Mouse (Mus musculus): Measurements from ENCODE around the gene Lgals7. TPM values are rescaled to one million over a fixed set of nuclear protein-coding genes. Genes with fewer than 3 reads are reported as not detected.

The Lgals7 gene
- total RNA-seq, 1 experiment, result 0.89 TPM

DNA sequence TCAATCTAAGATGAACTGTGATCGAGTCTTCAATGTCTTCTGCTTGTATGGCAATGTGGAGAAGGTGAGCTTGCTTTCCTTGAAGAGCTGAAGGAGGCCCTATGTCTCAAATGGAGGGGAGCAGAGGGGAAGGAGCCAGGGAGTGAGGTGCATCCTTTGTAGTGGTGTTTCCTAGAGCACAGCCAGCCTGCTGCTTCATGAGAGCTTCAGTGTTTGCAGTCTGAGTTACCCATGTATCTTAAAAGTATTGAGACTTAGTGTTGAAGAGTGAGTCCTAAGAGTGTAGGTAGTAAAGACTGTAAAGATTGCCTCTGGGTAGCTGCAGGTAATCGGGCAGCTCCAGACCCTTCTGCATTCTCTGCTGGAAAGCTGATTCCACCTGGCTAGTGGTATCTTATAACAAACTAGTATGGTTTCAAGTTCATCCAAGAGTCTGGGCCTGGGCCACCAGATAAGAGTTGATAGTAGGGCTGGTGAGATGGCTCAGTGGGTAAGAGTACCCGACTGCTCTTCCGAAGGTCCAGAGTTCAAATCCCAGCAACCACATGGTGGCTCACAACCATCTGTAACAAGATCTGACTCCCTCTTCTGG, 44.7 kb upstream of the Lgals7 start:
- Histone ChIP-seq H3K27ac (ENCODE audit: insufficient read depth, low read depth, low read length, poor library complexity, severe bottlenecking) (no peak overlapping the region), H3K4me3 (ENCODE audit: insufficient read depth in 1 of 2, low read depth in 1 of 2, low read length in 2 of 2, poor library complexity in 1 of 2, severe bottlenecking in 1 of 2) (no peak overlapping the region), H3K4me1 (ENCODE audit: control insufficient read depth in 2 of 2, insufficient read depth in 2 of 2, low read length in 2 of 2, poor library complexity in 1 of 2) (peaks cover 0 to 33% of the 10 kb centered on the region in 2 experiments; a peak in 3 of 4 replicates), H3K9ac (ENCODE audit: insufficient read depth, low read depth, low read length, poor library complexity, severe bottlenecking) (no peak overlapping the region), H3K36me3 (ENCODE audit: control insufficient read depth, insufficient read depth, low read length, poor library complexity, severe bottlenecking) (peaks cover 83% of the 10 kb centered on the region), H3K9me3 (ENCODE audit: control insufficient read depth, insufficient read depth, low read depth, low read length) (no peaks in the 10 kb centered on the region)
- DNase-seq (ENCODE audit: low read depth, low spot score), result no peak
- TF ChIP-seq ZC3H11A (IDR thresholded peaks at IDR 0.05; ENCODE audit: borderline replicate concordance, low read depth, low read length) (no peak), ZNF384 (IDR thresholded peaks at IDR 0.05; ENCODE audit: low read depth, low read length) (no peak), MAFK (IDR thresholded peaks at IDR 0.05; ENCODE audit: insufficient read depth, low read depth, low read length) (no peak), CHD2 (IDR thresholded peaks at IDR 0.05; ENCODE audit: low read depth, low read length) (no peak), HCFC1 (IDR thresholded peaks at IDR 0.05; ENCODE audit: borderline replicate concordance, insufficient read depth, low read length) (no peak)
- in situ Hi-C loops (cut with MboI; ENCODE audit: low sequenced_read_pairs in 2 of 2, unreplicated experiment in 2 of 2), result no loop called here

GRCm38 (mm10) chr7:28819571-28819970, 44.1 kb upstream of the Lgals7 start:
- no peak for DNase-seq (ENCODE audit: low read depth, low spot score)
- Histone ChIP-seq H3K4me1 (ENCODE audit: control insufficient read depth in 2 of 2, insufficient read depth in 2 of 2, low read length in 2 of 2, poor library complexity in 1 of 2) (peaks cover 0 to 33% of the 10 kb centered on the region in 2 experiments; a peak in 3 of 4 replicates), H3K9ac (ENCODE audit: insufficient read depth, low read depth, low read length, poor library complexity, severe bottlenecking) (no peak overlapping the region), H3K4me3 (ENCODE audit: insufficient read depth in 1 of 2, low read depth in 1 of 2, low read length in 2 of 2, poor library complexity in 1 of 2, severe bottlenecking in 1 of 2) (no peak overlapping the region), H3K9me3 (ENCODE audit: control insufficient read depth, insufficient read depth, low read depth, low read length) (no peaks in the 10 kb centered on the region), H3K36me3 (ENCODE audit: control insufficient read depth, insufficient read depth, low read length, poor library complexity, severe bottlenecking) (peaks cover 77% of the 10 kb centered on the region), H3K27ac (ENCODE audit: insufficient read depth, low read depth, low read length, poor library complexity, severe bottlenecking) (no peak overlapping the region)
- in situ Hi-C loops (cut with MboI; ENCODE audit: low sequenced_read_pairs in 2 of 2, unreplicated experiment in 2 of 2), result no loop called here
- TF ChIP-seq ZC3H11A (IDR thresholded peaks at IDR 0.05; ENCODE audit: borderline replicate concordance, low read depth, low read length) (no peak), MAFK (IDR thresholded peaks at IDR 0.05; ENCODE audit: insufficient read depth, low read depth, low read length) (no peak), CHD2 (IDR thresholded peaks at IDR 0.05; ENCODE audit: low read depth, low read length) (no peak), ZNF384 (IDR thresholded peaks at IDR 0.05; ENCODE audit: low read depth, low read length) (no peak), HCFC1 (IDR thresholded peaks at IDR 0.05; ENCODE audit: borderline replicate concordance, insufficient read depth, low read length) (no peak)

DNA sequence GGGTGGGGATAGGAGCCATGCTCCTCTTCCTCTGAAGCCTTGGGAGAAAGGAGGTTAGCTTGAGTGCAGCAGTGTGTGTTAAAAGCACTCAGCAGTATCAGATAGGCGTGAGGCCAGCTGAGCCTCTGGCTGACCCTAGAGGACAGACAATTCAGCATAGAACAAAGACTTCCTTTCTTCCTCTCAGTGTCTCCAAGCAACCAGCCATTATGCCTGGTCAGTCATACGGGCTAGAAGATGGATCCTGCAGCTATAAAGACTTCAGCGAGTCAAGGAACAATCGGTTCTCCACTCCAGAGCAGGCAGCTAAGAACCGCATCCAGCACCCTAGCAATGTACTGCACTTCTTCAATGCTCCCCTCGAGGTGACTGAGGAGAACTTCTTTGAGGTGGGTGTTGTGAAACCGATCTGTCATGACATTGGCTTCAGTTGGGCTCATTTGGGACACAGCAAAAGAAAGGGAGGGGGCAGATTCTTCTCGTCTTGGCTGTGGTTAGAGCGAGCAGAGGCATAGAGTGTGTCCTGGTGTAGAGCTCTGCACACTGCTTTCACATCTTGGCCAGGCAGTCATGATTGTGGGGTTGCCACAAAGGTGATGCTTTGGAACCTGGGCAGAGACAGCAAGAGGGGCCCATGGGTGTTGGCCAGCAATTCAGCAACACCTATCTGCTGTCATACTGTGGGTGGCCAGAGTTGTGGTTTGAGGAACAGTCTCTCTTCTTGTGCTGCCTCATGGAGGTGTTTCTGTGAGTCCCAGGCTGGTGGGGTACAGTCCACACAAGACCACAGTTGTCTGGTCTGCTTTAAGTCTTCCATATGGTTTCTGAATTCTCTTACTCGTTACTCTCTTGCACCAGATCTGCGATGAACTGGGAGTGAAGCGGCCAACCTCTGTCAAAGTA, 43.0 kb upstream of the Lgals7 start:
- TF ChIP-seq MAFK (IDR thresholded peaks at IDR 0.05; ENCODE audit: insufficient read depth, low read depth, low read length) (no peak), CHD2 (IDR thresholded peaks at IDR 0.05; ENCODE audit: low read depth, low read length) (no peak), HCFC1 (IDR thresholded peaks at IDR 0.05; ENCODE audit: borderline replicate concordance, insufficient read depth, low read length) (no peak), ZC3H11A (IDR thresholded peaks at IDR 0.05; ENCODE audit: borderline replicate concordance, low read depth, low read length) (no peak), ZNF384 (IDR thresholded peaks at IDR 0.05; ENCODE audit: low read depth, low read length) (no peak)
- in situ Hi-C loops (cut with MboI; ENCODE audit: low sequenced_read_pairs in 2 of 2, unreplicated experiment in 2 of 2), result no loop called here
- no peak for DNase-seq (ENCODE audit: low read depth, low spot score)
- Histone ChIP-seq H3K4me3 (ENCODE audit: insufficient read depth in 1 of 2, low read depth in 1 of 2, low read length in 2 of 2, poor library complexity in 1 of 2, severe bottlenecking in 1 of 2) (no peak overlapping the region), H3K4me1 (ENCODE audit: control insufficient read depth in 2 of 2, insufficient read depth in 2 of 2, low read length in 2 of 2, poor library complexity in 1 of 2) (peaks cover 0 to 31% of the 10 kb centered on the region in 2 experiments; a peak in 3 of 4 replicates), H3K36me3 (ENCODE audit: control insufficient read depth, insufficient read depth, low read length, poor library complexity, severe bottlenecking) (peaks cover 67% of the 10 kb centered on the region), H3K9me3 (ENCODE audit: control insufficient read depth, insufficient read depth, low read depth, low read length) (no peaks in the 10 kb centered on the region), H3K27ac (ENCODE audit: insufficient read depth, low read depth, low read length, poor library complexity, severe bottlenecking) (no peak overlapping the region; the same call in 1 of the 2 replicates), H3K9ac (ENCODE audit: insufficient read depth, low read depth, low read length, poor library complexity, severe bottlenecking) (no peak overlapping the region)

- no peak overlapping the region for H3K27ac ChIP-seq (ENCODE audit: insufficient read depth, low read depth, low read length, poor library complexity, severe bottlenecking)
- H3K36me3 ChIP-seq (ENCODE audit: control insufficient read depth, insufficient read depth, low read length, poor library complexity, severe bottlenecking), result peaks cover 59% of the 10 kb centered on the region
- no peak overlapping the region for H3K9ac ChIP-seq (ENCODE audit: insufficient read depth, low read depth, low read length, poor library complexity, severe bottlenecking)
- no peak for TF ChIP-seq MAFK (IDR thresholded peaks at IDR 0.05; ENCODE audit: insufficient read depth, low read depth, low read length)
- no peak for TF ChIP-seq ZC3H11A (IDR thresholded peaks at IDR 0.05; ENCODE audit: borderline replicate concordance, low read depth, low read length)
- TF ChIP-seq CHD2 (IDR thresholded peaks at IDR 0.05; ENCODE audit: low read depth, low read length), result no peak
- TF ChIP-seq HCFC1 (IDR thresholded peaks at IDR 0.05; ENCODE audit: borderline replicate concordance, insufficient read depth, low read length), result no peak
- TF ChIP-seq ZNF384 (IDR thresholded peaks at IDR 0.05; ENCODE audit: low read depth, low read length), result no peak
- no peaks in the 10 kb centered on the region for H3K9me3 ChIP-seq (ENCODE audit: control insufficient read depth, insufficient read depth, low read depth, low read length)
- peaks cover 0 to 28% of the 10 kb centered on the region in 2 experiments; a peak in 2 of 4 replicates for H3K4me1 ChIP-seq (ENCODE audit: control insufficient read depth in 2 of 2, insufficient read depth in 2 of 2, low read length in 2 of 2, poor library complexity in 1 of 2)
- no peak for DNase-seq (ENCODE audit: low read depth, low spot score)
- H3K4me3 ChIP-seq (ENCODE audit: insufficient read depth in 1 of 2, low read depth in 1 of 2, low read length in 2 of 2, poor library complexity in 1 of 2, severe bottlenecking in 1 of 2), result no peak overlapping the region
- in situ Hi-C loops (cut with MboI; ENCODE audit: low sequenced_read_pairs in 2 of 2, unreplicated experiment in 2 of 2), result no loop called here
Observed at GRCm38 (mm10) chr7:28821261-28821831, 42.3 kb upstream of the Lgals7 start.

All from ES-E14 (cell line).